Mouse (Mus musculus) testis, postnatal 14 days (tissue): ENCODE data around the gene Bace1.

Experiments used
- DNase-seq: peaks from one replicate; pipeline ENCODE4 v3.0.0; 2021; ENCODE audit warnings: low spot score

Gene Bace1

GRCm38 (mm10) chr9:45905811-45906237 is 67.4 kb downstream of the Bace1 start:
- DNase-seq: peak; percentile 58

- DNase-seq: peak; percentile 93
These were observed 68.1 kb downstream of the Bace1 start, which contains the start of the genes Pcsk7 and Rnf214 for GRCm38 (mm10) chr9:45906355-45907077. Gene Pcsk7, plus strand, starts transcription at chr9:45906497. Gene Rnf214, minus strand, starts transcription at chr9:45906911.

GRCm38 (mm10) chr9:45907078-45907428 is 68.7 kb downstream of the Bace1 start:
- DNase-seq: no peak

GRCm38 (mm10) chr9:45910995-45911394 is 72.6 kb downstream of the Bace1 start:
- no peak for DNase-seq

GRCm38 (mm10) chr9:45911673-45912072 is 73.3 kb downstream of the Bace1 start:
- no peak for DNase-seq
